Comparison of ENCODE assay signal across 8 mouse cellular contexts in the genomic region with DNA sequence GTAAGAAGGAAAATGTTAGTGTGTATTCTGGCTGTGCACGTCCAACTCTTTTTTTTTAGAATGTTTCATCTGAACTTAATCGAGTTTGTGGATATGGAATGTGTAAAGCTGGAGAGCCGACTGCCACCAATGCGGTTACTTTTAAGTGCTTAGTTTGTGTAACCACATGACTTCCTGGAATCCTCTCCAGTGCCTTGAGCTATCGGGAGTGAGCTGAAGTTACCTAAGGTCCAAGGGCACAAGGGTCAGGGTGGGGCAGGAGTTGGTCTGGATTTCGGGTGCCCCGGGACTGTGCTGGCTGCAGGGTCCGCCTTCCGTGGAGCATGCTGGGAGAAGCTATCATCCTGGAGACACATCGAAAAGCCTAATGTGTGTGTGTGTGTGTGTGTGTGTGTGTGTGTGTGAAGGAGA. TPM values are rescaled to one million over a fixed set of nuclear protein-coding genes. Genes with fewer than 3 reads are reported as not detected.
A peak's percentile ranks its signal among the peaks of the same experiment; 100 is the strongest.
DNase-seq lines count a peak whose midpoint lies in the region; ATAC-seq and TF ChIP-seq lines count a peak whose summit lies in the region.
"Had no signal": no experiment of that assay in that cellular context is flagged by ENCODE, and none has a peak within 500 bp of the region (broad histone marks: within the 10 kb centered on the region; RNA-seq: fewer than 3 reads in every experiment).

No protein-coding gene starts in this region.

- TF ChIP-seq POLR2A in cortical plate, adult 2 months (IDR thresholded peaks at IDR 0.05; ENCODE audit: extremely low read depth, insufficient read depth, low read length): no peak

- no peak for TF ChIP-seq CTCF in cortical plate, adult 2 months (IDR thresholded peaks at IDR 0.05; ENCODE audit: extremely low read depth, insufficient read depth, low read length)

- H3K36me3 ChIP-seq in ES-E14 (ENCODE audit: control insufficient read depth, insufficient read depth, low read length, poor library complexity, severe bottlenecking): no peaks in the 10 kb centered on the region
- no peaks in the 10 kb centered on the region for H3K36me3 ChIP-seq in lung, embryonic 15.5 days
- H3K36me3 ChIP-seq: limb, embryonic 12.5 days had no signal

- in situ Hi-C loops in ES-E14 (cut with MboI; ENCODE audit: low sequenced_read_pairs in 2 of 2, unreplicated experiment in 2 of 2): no loop called here

- no peak overlapping the region for H3K27ac ChIP-seq in ES-E14 (ENCODE audit: insufficient read depth, low read depth, low read length, poor library complexity, severe bottlenecking)
- H3K27ac ChIP-seq in cortical plate, adult 2 months (ENCODE audit: insufficient read depth, low read length): peak overlapping the region; percentile 51; the same call in 1 of the 2 replicates
- peak overlapping the region; percentile 73 for H3K27ac ChIP-seq in lung, embryonic 15.5 days
- H3K27ac ChIP-seq: limb, embryonic 12.5 days had no signal

- peaks cover 2 to 11% of the 10 kb centered on the region in 2 experiments; a peak in 2 of 4 replicates for H3K4me1 ChIP-seq in ES-E14 (ENCODE audit: control insufficient read depth in 2 of 2, insufficient read depth in 2 of 2, low read length in 2 of 2, poor library complexity in 1 of 2)
- H3K4me1 ChIP-seq in cortical plate, adult 2 months (ENCODE audit: control insufficient read depth, insufficient read depth, low read length): no peaks in the 10 kb centered on the region
- peaks cover 20% of the 10 kb centered on the region; the same call in 1 of the 2 replicates for H3K4me1 ChIP-seq in lung, embryonic 15.5 days
- H3K4me1 ChIP-seq: limb, embryonic 12.5 days had no signal

- no peaks in the 10 kb centered on the region for H3K27me3 ChIP-seq in lung, embryonic 15.5 days
- H3K27me3 ChIP-seq: limb, embryonic 12.5 days had no signal

- H3K9me3 ChIP-seq in ES-E14 (ENCODE audit: control insufficient read depth, insufficient read depth, low read depth, low read length): no peaks in the 10 kb centered on the region
- H3K9me3 ChIP-seq in lung, embryonic 15.5 days: no peaks in the 10 kb centered on the region
- H3K9me3 ChIP-seq: limb, embryonic 12.5 days had no signal

- peak; percentile 61; the same call in 1 of the 2 replicates for ATAC-seq in lung, embryonic 15.5 days (ENCODE audit: borderline replicate concordance, extremely low read depth, low FRiP score, low TSS enrichment)

- WGBS in lung, embryonic 15.5 days: 48% methylated on average over 10 of the region's 10 CpGs

- peak overlapping the region; percentile 41 for H3K4me2 ChIP-seq in lung, embryonic 15.5 days
- H3K4me2 ChIP-seq: limb, embryonic 12.5 days had no signal

- 0 out of 2 replicates have a peak overlapping the region, but pooled peaks have one; percentile 9 for H3K9ac ChIP-seq in ES-E14 (ENCODE audit: insufficient read depth, low read depth, low read length, poor library complexity, severe bottlenecking)
- H3K9ac ChIP-seq in lung, embryonic 15.5 days: no peak overlapping the region
- H3K9ac ChIP-seq: limb, embryonic 12.5 days had no signal

- DNase-seq in ES-E14 (ENCODE audit: low read depth, low spot score): peak; percentile 66
- DNase-seq in spleen, postnatal 14 days (ENCODE audit: low spot score in 2 of 2): peak; percentile 28 to 41
- DNase-seq in ovary, postnatal 36 days (ENCODE audit: low spot score): no peak
- DNase-seq in cerebellum, postnatal 25 days: no peak
- no peak for DNase-seq in cerebellum, adult 18-20 months

- H3K4me3 ChIP-seq in ES-E14 (ENCODE audit: insufficient read depth in 1 of 2, low read depth in 1 of 2, low read length in 2 of 2, poor library complexity in 1 of 2, severe bottlenecking in 1 of 2): peak overlapping the region in 1 of 2 experiments; percentile 35; a peak in 2 of 4 replicates
- H3K4me3 ChIP-seq in cortical plate, adult 2 months (ENCODE audit: insufficient read depth, low read length): peak overlapping the region; percentile 11; the same call in 1 of the 2 replicates
- peak overlapping the region; percentile 1; the same call in 1 of the 2 replicates for H3K4me3 ChIP-seq in lung, embryonic 15.5 days
- H3K4me3 ChIP-seq: limb, embryonic 12.5 days had no signal

TF ChIP-seq in ES-E14, 5 proteins besides CTCF, POLR2A, EP300 and RAD21:
- TF ChIP-seq CHD2 (IDR thresholded peaks at IDR 0.05; ENCODE audit: low read depth, low read length) (no peak), HCFC1 (IDR thresholded peaks at IDR 0.05; ENCODE audit: borderline replicate concordance, insufficient read depth, low read length) (no peak), MAFK (IDR thresholded peaks at IDR 0.05; ENCODE audit: insufficient read depth, low read depth, low read length) (no peak), ZNF384 (IDR thresholded peaks at IDR 0.05; ENCODE audit: low read depth, low read length) (no peak), ZC3H11A (IDR thresholded peaks at IDR 0.05; ENCODE audit: borderline replicate concordance, low read depth, low read length) (no peak)
TF ChIP-seq in ES-E14: peak in this region for 0.

RNA-seq across cellular contexts. Expression of a gene that starts 47.9 kb away (rescaled TPM):
- 0.79 and 2.8 TPM in 2 replicates for total RNA-seq in ES-E14 (2012; rRNA removed)
- polyA plus RNA-seq in cortical plate, adult 2 months (2012; rRNA removed): 4.9 and 5.5 TPM in 2 replicates
- polyA plus RNA-seq in lung, embryonic 15.5 days (2015; fragmentation: Nextera tagmentation; extraction: Ambion mirVana): 53.4 and 62.6 TPM in 2 replicates

RNA-seq across cellular contexts. Expression of a gene that starts 48.1 kb away (rescaled TPM):
- total RNA-seq in ES-E14 (2012; rRNA removed): not detected in 2 replicates
- polyA plus RNA-seq in cortical plate, adult 2 months (2012; rRNA removed): 0.04 TPM in 2 replicates
- 0.06 TPM in 1 of 2 replicates, not detected in the other for polyA plus RNA-seq in lung, embryonic 15.5 days (2015; fragmentation: Nextera tagmentation; extraction: Ambion mirVana)

Comparison
In these comparisons a context has a peak if more than half of its experiments do, and no peak if none do; other contexts are left out.
1. DNase-seq: peak in ES-E14 (single experiment) and spleen, postnatal 14 days (2 of 2); none in ovary, postnatal 36 days (single experiment), cerebellum, postnatal 25 days (0 of 2) and cerebellum, adult 18-20 months (0 of 2).